Mouse (Mus musculus) E14TG2a.4 (cell line): Measurements from ENCODE around the gene Sik3.
"Not testable (repeated sequence)": the region's sequence is repeated elsewhere in the genome, so short reads cannot be mapped to it uniquely, and the experiment has no call there.

ENCODE experiments used
- H3K27me3 ChIP-seq: 2 replicates; pipeline ENCODE4 v1.6.1; 2014; ENCODE audit warnings: low read length, control low read depth; ENCODE audit not compliant: insufficient read depth
- H3K36me3 ChIP-seq: 2 replicates; pipeline ENCODE4 v1.6.1; 2014; ENCODE audit warnings: low read length, control low read depth; ENCODE audit not compliant: insufficient read depth
- H3K4me1 ChIP-seq: replicated peaks from 2 replicates; pipeline ENCODE4 v1.6.1; 2014; ENCODE audit warnings: low read depth, low read length, control low read depth
- H3K4me3 ChIP-seq: replicated peaks from 2 replicates; pipeline ENCODE4 v1.5.1; 2014; ENCODE audit warnings: mild to moderate bottlenecking, low read length
- H3K9me3 ChIP-seq: 2 replicates; pipeline ENCODE4 v1.6.1; 2014; ENCODE audit warnings: low read length, control low read depth
- CTCF ChIP-seq: conservative IDR thresholded peaks from 2 replicates; pipeline ENCODE4 v1.5.1; 2014; ENCODE audit warnings: low read length
- NANOG ChIP-seq: IDR thresholded peaks from 2 replicates; pipeline ENCODE4 v1.6.1; 2014; ENCODE audit warnings: borderline replicate concordance, low read length, mixed read lengths
- POU5F1 ChIP-seq: IDR thresholded peaks from 2 replicates; pipeline ENCODE4 v1.6.1; 2014; ENCODE audit warnings: low read length, borderline replicate concordance

Sik3 gene

GRCm38 (mm10) chr9:46073443-46073842 is 60.8 kb downstream of the Sik3 start:
- TF ChIP-seq POU5F1, result no peak
- no peaks in the 10 kb centered on the region for H3K9me3 ChIP-seq

DNA sequence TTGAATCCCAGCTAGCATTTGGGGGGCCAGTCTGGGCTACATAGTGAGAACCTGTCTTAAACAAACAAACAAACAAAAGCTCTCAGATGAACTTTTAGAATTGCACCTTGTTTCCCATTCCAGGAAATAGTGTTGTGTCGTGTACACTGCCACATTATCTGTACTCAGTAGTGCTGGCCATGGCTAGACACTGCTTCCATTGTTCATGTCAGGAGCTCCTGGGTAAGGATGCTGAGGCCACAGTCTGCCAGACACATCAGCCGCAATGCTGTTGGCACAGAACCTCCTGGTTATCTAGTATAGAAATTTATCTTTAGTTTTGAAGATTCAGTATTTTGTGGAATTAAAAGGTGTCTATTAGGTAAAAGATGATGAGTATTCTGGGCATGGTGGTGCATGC is 63.0 kb downstream of the Sik3 start:
- H3K36me3 ChIP-seq, result no peaks in the 10 kb centered on the region
- H3K27me3 ChIP-seq, result no peaks in the 10 kb centered on the region
- no peak overlapping the region for H3K4me3 ChIP-seq
- TF ChIP-seq NANOG, result no peak
- no peak for TF ChIP-seq CTCF
- no peak for TF ChIP-seq POU5F1
- H3K4me1 ChIP-seq, result peaks cover 15% of the 10 kb centered on the region
- no peaks in the 10 kb centered on the region for H3K9me3 ChIP-seq

More at GRCm38 (mm10) chr9:46073443-46073842, 60.8 kb downstream of the Sik3 start:
- Histone ChIP-seq H3K4me1 (peaks cover 31% of the 10 kb centered on the region), H3K36me3 (no peaks in the 10 kb centered on the region), H3K27me3 (no peaks in the 10 kb centered on the region), H3K4me3 (no peak overlapping the region)

DNA sequence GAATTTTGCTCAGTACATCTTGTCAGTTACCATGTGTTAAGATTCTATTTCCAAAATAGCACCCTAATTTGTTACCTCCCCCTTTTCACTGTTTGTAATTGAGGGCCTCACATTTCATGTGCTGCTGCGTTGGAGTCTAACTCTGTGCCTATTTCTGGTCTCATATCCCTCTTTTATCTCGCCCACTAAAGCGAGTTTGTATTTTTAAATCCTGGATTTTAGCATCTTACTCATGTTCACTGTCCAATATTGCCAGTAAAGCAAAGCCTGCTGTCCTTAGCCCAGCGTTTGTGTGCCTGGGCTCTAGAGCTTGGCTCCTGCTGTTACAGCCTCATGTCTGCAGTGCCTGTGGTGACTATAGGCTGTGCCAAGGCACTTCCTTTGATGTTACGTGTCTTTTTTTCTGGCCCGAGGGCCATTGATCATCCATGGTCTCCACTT is 69.8 kb downstream of the Sik3 start:
- H3K4me3 ChIP-seq, result no peak overlapping the region
- no peaks in the 10 kb centered on the region for H3K36me3 ChIP-seq
- no peaks in the 10 kb centered on the region for H3K9me3 ChIP-seq
- TF ChIP-seq NANOG (no peak), CTCF (no peak), POU5F1 (no peak)
- H3K27me3 ChIP-seq, result no peaks in the 10 kb centered on the region
- no peaks in the 10 kb centered on the region for H3K4me1 ChIP-seq

- TF ChIP-seq CTCF (no peak), POU5F1 (peak; percentile 73; the same call in 1 of the 2 replicates)
- H3K4me3 ChIP-seq, result no peak overlapping the region
- no peaks in the 10 kb centered on the region for H3K36me3 ChIP-seq
- no peaks in the 10 kb centered on the region for H3K9me3 ChIP-seq
- no peaks in the 10 kb centered on the region for H3K27me3 ChIP-seq
- no peaks in the 10 kb centered on the region for H3K4me1 ChIP-seq
These were observed 70.9 kb downstream of the Sik3 start for GRCm38 (mm10) chr9:46083490-46083893.

DNA sequence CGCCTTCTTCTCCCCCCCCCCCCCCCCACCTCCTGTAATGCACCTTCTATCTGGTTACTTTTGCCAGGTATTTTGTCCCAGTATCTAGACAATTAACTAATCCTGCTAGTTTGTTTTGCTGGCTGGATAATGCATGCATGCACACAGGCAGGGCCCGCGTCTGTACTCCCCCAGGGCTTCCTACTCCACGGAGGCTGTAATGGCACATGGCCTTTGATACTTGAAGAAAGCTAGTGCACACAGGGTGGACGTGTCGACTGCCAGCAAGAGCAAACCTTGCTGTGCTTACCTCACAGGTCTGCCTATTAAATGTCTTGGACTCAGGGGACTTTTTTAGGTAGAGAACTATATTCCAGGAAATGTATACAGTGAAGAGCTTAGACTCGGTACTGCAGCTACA is 73.3 kb downstream of the Sik3 start:
- TF ChIP-seq CTCF, result no peak
- TF ChIP-seq POU5F1, result no peak
- no peak for TF ChIP-seq NANOG
- H3K36me3 ChIP-seq, result no peaks in the 10 kb centered on the region
- H3K4me3 ChIP-seq, result no peak overlapping the region
- no peaks in the 10 kb centered on the region for H3K4me1 ChIP-seq
- H3K9me3 ChIP-seq, result no peaks in the 10 kb centered on the region
- no peaks in the 10 kb centered on the region for H3K27me3 ChIP-seq

DNA sequence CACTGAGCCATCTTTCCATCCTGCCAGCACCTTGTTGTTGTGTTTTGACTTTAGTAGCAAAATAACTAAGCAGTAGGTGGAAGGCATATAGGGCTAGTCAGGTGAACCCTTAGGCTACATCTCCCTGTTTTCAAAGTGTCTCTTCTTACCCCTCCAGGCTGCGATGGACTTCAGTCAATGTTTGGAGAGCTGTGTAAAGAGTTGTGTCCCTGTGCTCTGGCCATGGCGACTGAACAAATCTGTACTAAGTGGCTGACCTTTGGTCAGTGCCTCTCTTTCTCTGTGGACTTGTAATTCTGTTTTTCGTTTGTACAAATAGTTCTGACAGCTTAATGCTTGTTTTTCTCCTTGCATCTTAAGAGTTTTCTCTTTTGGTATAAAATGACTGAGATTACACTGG is 74.2 kb downstream of the Sik3 start:
- no peaks in the 10 kb centered on the region for H3K9me3 ChIP-seq
- TF ChIP-seq NANOG, result no peak
- TF ChIP-seq CTCF, result no peak
- TF ChIP-seq POU5F1, result no peak
- H3K27me3 ChIP-seq, result no peaks in the 10 kb centered on the region
- H3K4me1 ChIP-seq, result no peaks in the 10 kb centered on the region
- no peak overlapping the region for H3K4me3 ChIP-seq
- H3K36me3 ChIP-seq, result no peaks in the 10 kb centered on the region

- H3K27me3 ChIP-seq, result no peaks in the 10 kb centered on the region
- TF ChIP-seq NANOG (no peak), POU5F1 (no peak)
- no peaks in the 10 kb centered on the region for H3K4me1 ChIP-seq
- no peaks in the 10 kb centered on the region for H3K36me3 ChIP-seq
- no peak overlapping the region for H3K4me3 ChIP-seq
- H3K9me3 ChIP-seq, result no peaks in the 10 kb centered on the region
These were observed 74.8 kb downstream of the Sik3 start for GRCm38 (mm10) chr9:46087461-46087860.

- no peaks in the 10 kb centered on the region for H3K27me3 ChIP-seq
- no peaks in the 10 kb centered on the region for H3K9me3 ChIP-seq
- H3K36me3 ChIP-seq, result no peaks in the 10 kb centered on the region
- no peaks in the 10 kb centered on the region for H3K4me1 ChIP-seq
- TF ChIP-seq CTCF (no peak), POU5F1 (no peak), NANOG (no peak)
- no peak overlapping the region for H3K4me3 ChIP-seq
These were observed 76.1 kb downstream of the Sik3 start for GRCm38 (mm10) chr9:46088722-46089121.

DNA sequence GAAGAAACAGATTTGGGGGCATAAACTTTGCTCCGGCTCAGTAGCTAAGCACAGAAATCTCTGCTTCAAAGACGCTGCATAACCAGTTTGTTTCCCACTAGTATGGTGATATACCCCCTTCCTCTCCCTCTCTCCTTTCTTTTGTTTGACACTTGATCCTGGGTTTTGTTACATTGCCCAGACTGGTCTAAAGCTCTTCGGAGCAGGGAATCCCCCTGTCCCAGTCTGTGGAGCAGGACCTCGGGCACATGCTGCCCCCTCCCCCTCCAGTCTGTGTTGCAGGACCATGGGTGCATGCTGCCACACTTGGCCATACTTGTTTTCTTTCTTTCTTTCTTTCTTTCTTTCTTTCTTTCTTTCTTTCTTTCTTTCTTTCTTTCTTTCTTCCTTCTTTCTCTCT is 77.4 kb downstream of the Sik3 start:
- H3K27me3 ChIP-seq, result no peaks in the 10 kb centered on the region
- no peaks in the 10 kb centered on the region for H3K36me3 ChIP-seq
- no peak overlapping the region for H3K4me3 ChIP-seq
- TF ChIP-seq POU5F1 (no peak), NANOG (no peak), CTCF (no peak)
- H3K9me3 ChIP-seq, result no peaks in the 10 kb centered on the region
- no peaks in the 10 kb centered on the region for H3K4me1 ChIP-seq

- not testable (repeated sequence) for H3K9me3 ChIP-seq, H3K4me1 ChIP-seq, H3K36me3 ChIP-seq, H3K27me3 ChIP-seq, H3K4me3 ChIP-seq
These were observed 78.5 kb downstream of the Sik3 start for GRCm38 (mm10) chr9:46091157-46091556.
